8 mouse cellular contexts compared by ENCODE assay signal in the genomic region with DNA sequence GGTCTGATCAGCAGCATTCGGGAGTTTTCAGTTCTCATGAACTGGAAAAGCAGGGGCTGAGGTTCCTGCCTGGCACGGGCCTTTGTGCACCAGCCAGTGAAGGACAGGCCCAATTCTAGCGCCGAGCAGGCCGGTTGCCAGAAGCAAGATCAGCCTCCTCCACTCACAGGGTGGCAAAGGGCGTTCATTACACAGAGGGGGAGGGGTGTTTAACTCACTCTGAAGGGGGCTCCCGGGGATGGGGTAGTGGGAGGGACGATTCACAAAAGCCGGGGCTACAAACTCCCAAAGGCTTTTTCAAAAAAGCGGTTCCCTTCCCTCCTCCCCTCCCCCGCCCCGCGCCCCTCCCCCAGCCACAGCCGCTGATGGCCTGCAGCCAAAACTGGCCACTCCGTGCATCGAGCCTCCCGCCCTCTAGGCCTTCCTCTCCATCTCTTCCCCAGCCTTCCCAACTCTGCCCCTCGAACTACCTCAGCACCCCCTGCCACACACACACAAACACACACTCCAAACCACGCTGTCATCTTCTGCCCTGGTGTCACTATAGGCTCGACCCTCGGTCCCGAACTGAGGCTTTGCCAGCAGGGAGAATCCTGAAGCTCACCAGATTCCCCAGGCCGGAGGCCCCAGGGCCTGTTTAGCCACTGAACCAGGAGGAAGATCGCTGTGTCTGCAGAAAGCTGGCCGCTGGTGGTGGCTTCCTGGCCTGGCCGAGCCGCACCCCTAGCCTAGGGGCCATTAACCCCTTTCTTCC. TPM values are rescaled to one million over a fixed set of nuclear protein-coding genes. Genes with fewer than 3 reads are reported as not detected.
DNase-seq lines count a peak whose midpoint lies in the region; ATAC-seq lines count a peak whose summit lies in the region.

No protein-coding gene starts in this region.

- DNase-seq in ovary, adult 18-20 months (ENCODE audit: low spot score), result peak; percentile 77
- no peak for DNase-seq in ovary, postnatal 14 days (ENCODE audit: low spot score)
- DNase-seq in embryonic facial prominence, embryonic 10.5 days (ENCODE audit: low spot score), result peak; percentile 57
- peak; percentile 67 for DNase-seq in hindbrain, embryonic 10.5 days (ENCODE audit: low spot score)
- peak; percentile 61 to 74 for DNase-seq in layer of hippocampus, postnatal 10 days (ENCODE audit: low spot score in 2 of 2)
- DNase-seq in lung, postnatal 25 days (ENCODE audit: low spot score), result peak; percentile 43

- no peak overlapping the region; the same call in 1 of the 2 replicates for H3K27ac ChIP-seq in embryonic facial prominence, embryonic 10.5 days (replicated peaks)
- H3K27ac ChIP-seq in hindbrain, embryonic 10.5 days, result peak overlapping the region; percentile 77
- peak overlapping the region; percentile 64 for H3K27ac ChIP-seq in stomach, embryonic 16.5 days (ENCODE audit: low read length)

- WGBS in embryonic facial prominence, embryonic 10.5 days, result 3% methylated on average over 24 of the region's 27 CpGs
- WGBS in hindbrain, embryonic 10.5 days, result 2% methylated on average over 24 of the region's 27 CpGs
- WGBS in stomach, embryonic 16.5 days, result 11% methylated on average over 26 of the region's 27 CpGs

- H3K36me3 ChIP-seq in embryonic facial prominence, embryonic 10.5 days (replicated peaks), result peaks cover 17% of the 10 kb centered on the region; the same call in 1 of the 2 replicates
- H3K36me3 ChIP-seq in hindbrain, embryonic 10.5 days, result peaks cover 17% of the 10 kb centered on the region
- peaks cover 8% of the 10 kb centered on the region for H3K36me3 ChIP-seq in stomach, embryonic 16.5 days (ENCODE audit: control insufficient read depth, insufficient read depth, low read length)

- peaks cover 98% of the 10 kb centered on the region for H3K27me3 ChIP-seq in embryonic facial prominence, embryonic 10.5 days (replicated peaks; ENCODE audit: low read depth, poor library complexity, severe bottlenecking)
- peaks cover 92% of the 10 kb centered on the region for H3K27me3 ChIP-seq in hindbrain, embryonic 10.5 days (ENCODE audit: insufficient read depth, poor library complexity, severe bottlenecking)
- H3K27me3 ChIP-seq in stomach, embryonic 16.5 days (ENCODE audit: control insufficient read depth, insufficient read depth, low read length), result no peaks in the 10 kb centered on the region

- H3K4me3 ChIP-seq in embryonic facial prominence, embryonic 10.5 days, result peak overlapping the region; percentile 34
- H3K4me3 ChIP-seq in hindbrain, embryonic 10.5 days, result peak overlapping the region; percentile 37
- H3K4me3 ChIP-seq in stomach, embryonic 16.5 days (replicated peaks; ENCODE audit: low read length), result 0 out of 2 replicates have a peak overlapping the region, but pooled peaks have one; percentile 7

- ATAC-seq in stomach, embryonic 16.5 days (ENCODE audit: insufficient read depth, low FRiP score), result peak; percentile 53; the same call in 1 of the 2 replicates
- ATAC-seq in megakaryocyte-erythroid progenitor cell, adult 5-6 weeks (replicated peaks; ENCODE audit: low FRiP score, low TSS enrichment, poor library complexity, severe bottlenecking), result no peak

- H3K4me2 ChIP-seq in stomach, embryonic 16.5 days (ENCODE audit: low read depth, low read length), result peak overlapping the region; percentile 46

- peak overlapping the region; percentile 64 for H3K9ac ChIP-seq in stomach, embryonic 16.5 days (ENCODE audit: low read length)

- H3K9me3 ChIP-seq in embryonic facial prominence, embryonic 10.5 days, result no peaks in the 10 kb centered on the region
- H3K9me3 ChIP-seq in hindbrain, embryonic 10.5 days, result no peaks in the 10 kb centered on the region
- H3K9me3 ChIP-seq in stomach, embryonic 16.5 days (replicated peaks; ENCODE audit: control insufficient read depth, low read length), result no peaks in the 10 kb centered on the region

- peaks cover 64% of the 10 kb centered on the region for H3K4me1 ChIP-seq in embryonic facial prominence, embryonic 10.5 days
- H3K4me1 ChIP-seq in hindbrain, embryonic 10.5 days (replicated peaks), result peaks cover 61% of the 10 kb centered on the region
- H3K4me1 ChIP-seq in stomach, embryonic 16.5 days (ENCODE audit: control insufficient read depth, insufficient read depth, low read length), result peaks cover 41% of the 10 kb centered on the region

RNA-seq across cellular contexts. Expression of a gene that starts 7.2 kb away (rescaled TPM):
- 4.7 and 5.2 TPM in 2 replicates for polyA plus RNA-seq in embryonic facial prominence, embryonic 10.5 days (2016; fragmentation: Nextera tagmentation; extraction: Ambion mirVana)
- polyA plus RNA-seq in hindbrain, embryonic 10.5 days (2016; fragmentation: Nextera tagmentation; extraction: Ambion mirVana), result 4.4 and 8.2 TPM in 2 replicates
- total RNA-seq in layer of hippocampus, postnatal 10 days (2021), result 10 to 100 TPM; 49.2 to 51.2 TPM
- 8.5 and 10.1 TPM in 2 replicates for polyA plus RNA-seq in stomach, embryonic 16.5 days (2015; fragmentation: Nextera tagmentation; extraction: Ambion mirVana)
- 5.2 and 5.4 TPM in 2 replicates for total RNA-seq in megakaryocyte-erythroid progenitor cell, adult 5-6 weeks (2014; fragmentation: Nextera tagmentation)
- total RNA-seq in megakaryocyte-erythroid progenitor cell, adult 5-6 weeks (2017), result 3.9 and 11.6 TPM in 2 replicates

RNA-seq across cellular contexts. Expression of a gene that starts 38.1 kb away (rescaled TPM):
- polyA plus RNA-seq in embryonic facial prominence, embryonic 10.5 days (2016; fragmentation: Nextera tagmentation; extraction: Ambion mirVana), result 11.6 and 12.4 TPM in 2 replicates
- 11.2 and 13.0 TPM in 2 replicates for polyA plus RNA-seq in hindbrain, embryonic 10.5 days (2016; fragmentation: Nextera tagmentation; extraction: Ambion mirVana)
- total RNA-seq in layer of hippocampus, postnatal 10 days (2021), result 10 to 100 TPM; 12.4 to 13.1 TPM
- polyA plus RNA-seq in stomach, embryonic 16.5 days (2015; fragmentation: Nextera tagmentation; extraction: Ambion mirVana), result 5.8 and 6.4 TPM in 2 replicates
- total RNA-seq in megakaryocyte-erythroid progenitor cell, adult 5-6 weeks (2014; fragmentation: Nextera tagmentation), result 1.3 and 2.2 TPM in 2 replicates
- 0.70 and 1.2 TPM in 2 replicates for total RNA-seq in megakaryocyte-erythroid progenitor cell, adult 5-6 weeks (2017)

RNA-seq across cellular contexts. Expression of a gene that starts 56.1 kb away (rescaled TPM):
- 150 and 152 TPM in 2 replicates for polyA plus RNA-seq in embryonic facial prominence, embryonic 10.5 days (2016; fragmentation: Nextera tagmentation; extraction: Ambion mirVana)
- 86.6 and 112 TPM in 2 replicates for polyA plus RNA-seq in hindbrain, embryonic 10.5 days (2016; fragmentation: Nextera tagmentation; extraction: Ambion mirVana)
- 1 to 10 TPM; 4.7 to 5.0 TPM for total RNA-seq in layer of hippocampus, postnatal 10 days (2021)
- polyA plus RNA-seq in stomach, embryonic 16.5 days (2015; fragmentation: Nextera tagmentation; extraction: Ambion mirVana), result 15.2 and 16.5 TPM in 2 replicates
- total RNA-seq in megakaryocyte-erythroid progenitor cell, adult 5-6 weeks (2014; fragmentation: Nextera tagmentation), result 9.7 and 10.4 TPM in 2 replicates
- total RNA-seq in megakaryocyte-erythroid progenitor cell, adult 5-6 weeks (2017), result 6.2 and 6.4 TPM in 2 replicates
